Mouse (Mus musculus): ENCODE data around the gene Cyp2j12. TPM values are rescaled to one million over a fixed set of nuclear protein-coding genes. Genes with fewer than 3 reads are reported as not detected.
"Not testable (repeated sequence)": the region's sequence is repeated elsewhere in the genome, so short reads cannot be mapped to it uniquely, and the experiment has no call there.

The Cyp2j12 gene
- total and polyA plus RNA-seq, 2 experiments from 2014 or later = not detected

GRCm38 (mm10) chr4:96161575-96161974 is 20.6 kb upstream of the Cyp2j12 start:
- Histone ChIP-seq H3K4me2 (ENCODE audit: low read depth, low read length) (no peak overlapping the region), H3K27me3 (ENCODE audit: control insufficient read depth, insufficient read depth, low read length) (no peaks in the 10 kb centered on the region), H3K9ac (replicated peaks; ENCODE audit: low read depth, low read length) (no peak overlapping the region), H3K9me3 (replicated peaks; ENCODE audit: control insufficient read depth, low read length) (no peaks in the 10 kb centered on the region), H3K27ac (ENCODE audit: low read depth) (no peak overlapping the region), H3K36me3 (replicated peaks; ENCODE audit: control insufficient read depth, insufficient read depth, low read length) (no peaks in the 10 kb centered on the region), H3K4me1 (ENCODE audit: control insufficient read depth, insufficient read depth) (no peaks in the 10 kb centered on the region), H3K4me3 (ENCODE audit: low read depth, low read length) (no peak overlapping the region)
- ATAC-seq (ENCODE audit: insufficient read depth, low read depth) (no peak), DNase-seq (ENCODE audit: low spot score) (no peak)
- no peak for TF ChIP-seq EP300 (IDR thresholded peaks at IDR 0.05; ENCODE audit: low read depth)
- no peak for TF ChIP-seq CTCF (IDR thresholded peaks at IDR 0.05; ENCODE audit: low read depth)
- 58% methylated on average over 1 of the region's 1 CpGs for WGBS

- WGBS = 89% methylated on average over 1 of the region's 1 CpGs
- no peak for ATAC-seq (ENCODE audit: insufficient read depth, low read depth)
- Histone ChIP-seq H3K27me3 (ENCODE audit: control insufficient read depth, insufficient read depth, low read length) (no peaks in the 10 kb centered on the region), H3K9ac (replicated peaks; ENCODE audit: low read depth, low read length) (no peak overlapping the region), H3K27ac (ENCODE audit: low read depth) (no peak overlapping the region), H3K9me3 (replicated peaks; ENCODE audit: control insufficient read depth, low read length) (no peaks in the 10 kb centered on the region), H3K4me2 (ENCODE audit: low read depth, low read length) (no peak overlapping the region), H3K4me3 (ENCODE audit: low read depth, low read length) (no peak overlapping the region), H3K36me3 (replicated peaks; ENCODE audit: control insufficient read depth, insufficient read depth, low read length) (no peaks in the 10 kb centered on the region), H3K4me1 (ENCODE audit: control insufficient read depth, insufficient read depth) (no peaks in the 10 kb centered on the region)
- no peak for DNase-seq (ENCODE audit: low spot score)
- TF ChIP-seq EP300 (IDR thresholded peaks at IDR 0.05; ENCODE audit: low read depth) = no peak
- TF ChIP-seq CTCF (IDR thresholded peaks at IDR 0.05; ENCODE audit: low read depth) = no peak
Measured at GRCm38 (mm10) chr4:96139226-96139625, 1.7 kb downstream of the Cyp2j12 start.

GRCm38 (mm10) chr4:96134246-96134645 is 6.7 kb downstream of the Cyp2j12 start:
- ATAC-seq (ENCODE audit: insufficient read depth, low read depth) (no peak), DNase-seq (ENCODE audit: low spot score) (no peak)
- Histone ChIP-seq H3K4me2 (ENCODE audit: low read depth, low read length) (no peak overlapping the region), H3K27me3 (ENCODE audit: control insufficient read depth, insufficient read depth, low read length) (no peaks in the 10 kb centered on the region), H3K4me1 (ENCODE audit: control insufficient read depth, insufficient read depth) (no peaks in the 10 kb centered on the region), H3K36me3 (replicated peaks; ENCODE audit: control insufficient read depth, insufficient read depth, low read length) (no peaks in the 10 kb centered on the region), H3K9ac (replicated peaks; ENCODE audit: low read depth, low read length) (no peak overlapping the region), H3K27ac (ENCODE audit: low read depth) (no peak overlapping the region), H3K4me3 (ENCODE audit: low read depth, low read length) (no peak overlapping the region), H3K9me3 (replicated peaks; ENCODE audit: control insufficient read depth, low read length) (no peaks in the 10 kb centered on the region)
- TF ChIP-seq EP300 (IDR thresholded peaks at IDR 0.05; ENCODE audit: low read depth) (no peak), CTCF (IDR thresholded peaks at IDR 0.05; ENCODE audit: low read depth) (no peak)
- 67% methylated on average over 3 of the region's 3 CpGs for WGBS

- Histone ChIP-seq H3K4me1 (ENCODE audit: control insufficient read depth, insufficient read depth) (no peaks in the 10 kb centered on the region), H3K9me3 (replicated peaks; ENCODE audit: control insufficient read depth, low read length) (no peaks in the 10 kb centered on the region), H3K4me3 (ENCODE audit: low read depth, low read length) (no peak overlapping the region), H3K9ac (replicated peaks; ENCODE audit: low read depth, low read length) (no peak overlapping the region), H3K4me2 (ENCODE audit: low read depth, low read length) (no peak overlapping the region), H3K27ac (ENCODE audit: low read depth) (no peak overlapping the region), H3K36me3 (replicated peaks; ENCODE audit: control insufficient read depth, insufficient read depth, low read length) (no peaks in the 10 kb centered on the region), H3K27me3 (ENCODE audit: control insufficient read depth, insufficient read depth, low read length) (no peaks in the 10 kb centered on the region)
- WGBS = 43% methylated on average over 2 of the region's 2 CpGs
- ATAC-seq (ENCODE audit: insufficient read depth, low read depth) = no peak
- TF ChIP-seq EP300 (IDR thresholded peaks at IDR 0.05; ENCODE audit: low read depth) (no peak), CTCF (IDR thresholded peaks at IDR 0.05; ENCODE audit: low read depth) (no peak)
- no peak for DNase-seq (ENCODE audit: low spot score)
Measured at GRCm38 (mm10) chr4:96096841-96097240, 44.1 kb downstream of the Cyp2j12 start.

GRCm38 (mm10) chr4:96091869-96092268 is 49.1 kb downstream of the Cyp2j12 start:
- Histone ChIP-seq H3K9ac (replicated peaks; ENCODE audit: low read depth, low read length) (no peak overlapping the region), H3K4me2 (ENCODE audit: low read depth, low read length) (no peak overlapping the region), H3K36me3 (replicated peaks; ENCODE audit: control insufficient read depth, insufficient read depth, low read length) (no peaks in the 10 kb centered on the region), H3K4me1 (ENCODE audit: control insufficient read depth, insufficient read depth) (no peaks in the 10 kb centered on the region), H3K4me3 (ENCODE audit: low read depth, low read length) (no peak overlapping the region), H3K27ac (ENCODE audit: low read depth) (no peak overlapping the region), H3K27me3 (ENCODE audit: control insufficient read depth, insufficient read depth, low read length) (no peaks in the 10 kb centered on the region), H3K9me3 (replicated peaks; ENCODE audit: control insufficient read depth, low read length) (no peaks in the 10 kb centered on the region)
- no peak for ATAC-seq (ENCODE audit: insufficient read depth, low read depth)
- no peak for TF ChIP-seq CTCF (IDR thresholded peaks at IDR 0.05; ENCODE audit: low read depth)
- no peak for TF ChIP-seq EP300 (IDR thresholded peaks at IDR 0.05; ENCODE audit: low read depth)
- no peak for DNase-seq (ENCODE audit: low spot score)

GRCm38 (mm10) chr4:96089356-96090048 is 51.5 kb downstream of the Cyp2j12 start:
- not testable (repeated sequence) for H3K4me3 ChIP-seq (ENCODE audit: low read depth, low read length); DNase-seq (ENCODE audit: low spot score); H3K4me1 ChIP-seq (ENCODE audit: control insufficient read depth, insufficient read depth); H3K36me3 ChIP-seq (replicated peaks; ENCODE audit: control insufficient read depth, insufficient read depth, low read length); H3K9ac ChIP-seq (replicated peaks; ENCODE audit: low read depth, low read length); H3K27me3 ChIP-seq (ENCODE audit: control insufficient read depth, insufficient read depth, low read length); H3K4me2 ChIP-seq (ENCODE audit: low read depth, low read length); H3K9me3 ChIP-seq (replicated peaks; ENCODE audit: control insufficient read depth, low read length); ATAC-seq (ENCODE audit: insufficient read depth, low read depth); H3K27ac ChIP-seq (ENCODE audit: low read depth)
- WGBS = 58% methylated on average over 6 of the region's 6 CpGs

All from heart, postnatal 0 days (tissue).